Comparison of ENCODE assay signal across 8 mouse cellular contexts in genomic region chr12:105008752-105009178, GRCm38 (mm10). TPM values are rescaled to one million over a fixed set of nuclear protein-coding genes. Genes with fewer than 3 reads are reported as not detected.
A peak's percentile ranks its signal among the peaks of the same experiment; 100 is the strongest.
DNase-seq lines count a peak whose midpoint lies in the region; ATAC-seq and TF ChIP-seq lines count a peak whose summit lies in the region.

No protein-coding gene starts in this region.

- H3K36me3 ChIP-seq in forebrain, embryonic 14.5 days (ENCODE audit: control insufficient read depth, insufficient read depth, low read length), result no peaks in the 10 kb centered on the region
- no peaks in the 10 kb centered on the region for H3K36me3 ChIP-seq in hindbrain, postnatal 0 days (ENCODE audit: insufficient read depth, low read length)
- no peaks in the 10 kb centered on the region for H3K36me3 ChIP-seq in liver, embryonic 14.5 days (replicated peaks; ENCODE audit: control insufficient read depth, insufficient read depth, low read depth)

- no peak for TF ChIP-seq EP300 in liver, embryonic 14.5 days (IDR thresholded peaks at IDR 0.05; ENCODE audit: low read depth)

- peak overlapping the region; percentile 51 for H3K4me3 ChIP-seq in forebrain, embryonic 14.5 days (ENCODE audit: low read depth, low read length)
- H3K4me3 ChIP-seq in hindbrain, postnatal 0 days (ENCODE audit: low read length), result peak overlapping the region; percentile 57
- peak overlapping the region; percentile 61 to 81 for H3K4me3 ChIP-seq in liver, embryonic 14.5 days (ENCODE audit: insufficient read depth in 1 of 2, low read depth in 2 of 2, low read length in 2 of 2)

- H3K27ac ChIP-seq in forebrain, embryonic 14.5 days (ENCODE audit: low read depth, low read length), result no peak overlapping the region
- H3K27ac ChIP-seq in hindbrain, postnatal 0 days, result no peak overlapping the region
- peak overlapping the region; percentile 87 for H3K27ac ChIP-seq in liver, embryonic 14.5 days

- peak; percentile 35; the same call in 1 of the 2 replicates for ATAC-seq in forebrain, embryonic 14.5 days
- ATAC-seq in hindbrain, postnatal 0 days, result peak; percentile 39; the same call in 1 of the 2 replicates
- peak; percentile 16 for ATAC-seq in liver, embryonic 14.5 days (ENCODE audit: insufficient read depth)

- no peak for TF ChIP-seq CTCF in hindbrain, postnatal 0 days (IDR thresholded peaks at IDR 0.05; ENCODE audit: low read depth)
- TF ChIP-seq CTCF in liver, embryonic 14.5 days (IDR thresholded peaks at IDR 0.05; ENCODE audit: low read depth), result no peak

- H3K4me1 ChIP-seq in forebrain, embryonic 14.5 days (ENCODE audit: control insufficient read depth, insufficient read depth, low read length), result peaks cover 10% of the 10 kb centered on the region; the same call in 1 of the 2 replicates
- no peaks in the 10 kb centered on the region for H3K4me1 ChIP-seq in hindbrain, postnatal 0 days (ENCODE audit: insufficient read depth, low read length)
- peaks cover 45 to 63% of the 10 kb centered on the region in 2 experiments for H3K4me1 ChIP-seq in liver, embryonic 14.5 days (replicated peaks; ENCODE audit: control insufficient read depth in 2 of 2, insufficient read depth in 2 of 2, low read length in 1 of 2)

- H3K9me3 ChIP-seq in forebrain, embryonic 14.5 days (replicated peaks; ENCODE audit: control insufficient read depth, low read length), result no peaks in the 10 kb centered on the region
- H3K9me3 ChIP-seq in hindbrain, postnatal 0 days (ENCODE audit: low read length), result no peaks in the 10 kb centered on the region
- no peaks in the 10 kb centered on the region for H3K9me3 ChIP-seq in liver, embryonic 14.5 days (ENCODE audit: control insufficient read depth, low read length)

- H3K9ac ChIP-seq in forebrain, embryonic 14.5 days (ENCODE audit: low read length), result no peak overlapping the region
- H3K9ac ChIP-seq in hindbrain, postnatal 0 days (replicated peaks; ENCODE audit: low read length), result no peak overlapping the region
- H3K9ac ChIP-seq in liver, embryonic 14.5 days (replicated peaks), result peak overlapping the region; percentile 71

- peaks cover 26% of the 10 kb centered on the region for H3K27me3 ChIP-seq in forebrain, embryonic 14.5 days (replicated peaks; ENCODE audit: control insufficient read depth, insufficient read depth, low read length)
- H3K27me3 ChIP-seq in hindbrain, postnatal 0 days (ENCODE audit: insufficient read depth, low read length), result 0 out of 2 replicates have a peak, but pooled peaks cover 4% of the 10 kb centered on the region
- no peaks in the 10 kb centered on the region for H3K27me3 ChIP-seq in liver, embryonic 14.5 days (ENCODE audit: control insufficient read depth, insufficient read depth, low read length)

- DNase-seq in B cell, adult 2 months, result peak; percentile 70 to 74
- peak; percentile 66 for DNase-seq in R1 (ENCODE audit: low read depth, low spot score)
- peak; percentile 49 for DNase-seq in forebrain, embryonic 14.5 days (ENCODE audit: low spot score)
- DNase-seq in hindbrain, postnatal 0 days (ENCODE audit: low spot score), result peak; percentile 42
- peak in 1 of 3 experiments; percentile 62 for DNase-seq in liver, embryonic 14.5 days (ENCODE audit: low read depth in 3 of 3, low spot score in 3 of 3)
- peak; percentile 75 to 76 for DNase-seq in natural killer cell, adult 2 months (ENCODE audit: low spot score in 2 of 2)
- no peak for DNase-seq in cerebellum, adult 9-11 months
- DNase-seq in layer of hippocampus, postnatal 25 days (ENCODE audit: extremely low spot score in 1 of 2, low spot score in 1 of 2), result no peak

- 2% methylated on average over 13 of the region's 13 CpGs for WGBS in forebrain, embryonic 14.5 days
- WGBS in hindbrain, postnatal 0 days, result 2% methylated on average over 13 of the region's 13 CpGs
- WGBS in liver, embryonic 14.5 days (ENCODE audit: insufficient replicate concordance), result 3% methylated on average over 13 of the region's 13 CpGs

- peak overlapping the region; percentile 94 for H3K4me2 ChIP-seq in forebrain, embryonic 14.5 days (ENCODE audit: low read length)
- H3K4me2 ChIP-seq in hindbrain, postnatal 0 days (ENCODE audit: low read depth, low read length), result peak overlapping the region; percentile 97
- H3K4me2 ChIP-seq in liver, embryonic 14.5 days (ENCODE audit: low read depth), result peak overlapping the region; percentile 92

RNA-seq across cellular contexts. Expression of gene Syne3, which starts 0.8 kb away (rescaled TPM):
- 0.08 and 0.22 TPM in 2 replicates for polyA plus RNA-seq in forebrain, embryonic 14.5 days (2014; fragmentation: Nextera tagmentation; extraction: Ambion mirVana)
- 1.4 TPM in 2 replicates for total RNA-seq in hindbrain, postnatal 0 days (2014; rRNA removed)
- 0.66 and 0.98 TPM in 2 replicates for polyA plus RNA-seq in hindbrain, postnatal 0 days (2015; fragmentation: Nextera tagmentation; extraction: Ambion mirVana)
- polyA plus RNA-seq in liver, embryonic 14.5 days (2012; rRNA removed), result 1.7 and 2.2 TPM in 2 replicates
- 1.6 and 1.7 TPM in 2 replicates for polyA plus RNA-seq in liver, embryonic 14.5 days (2014; fragmentation: Nextera tagmentation; extraction: Ambion mirVana)
- total RNA-seq in layer of hippocampus, postnatal 25 days (2021), result 1 to 10 TPM; 1.2 to 1.3 TPM

RNA-seq across cellular contexts. Expression of gene Glrx5, which starts 23.7 kb away (rescaled TPM):
- polyA plus RNA-seq in forebrain, embryonic 14.5 days (2014; fragmentation: Nextera tagmentation; extraction: Ambion mirVana), result 154 and 173 TPM in 2 replicates
- 28.6 and 43.1 TPM in 2 replicates for total RNA-seq in hindbrain, postnatal 0 days (2014; rRNA removed)
- 195 and 199 TPM in 2 replicates for polyA plus RNA-seq in hindbrain, postnatal 0 days (2015; fragmentation: Nextera tagmentation; extraction: Ambion mirVana)
- 93.7 and 238 TPM in 2 replicates for polyA plus RNA-seq in liver, embryonic 14.5 days (2012; rRNA removed)
- 622 and 681 TPM in 2 replicates for polyA plus RNA-seq in liver, embryonic 14.5 days (2014; fragmentation: Nextera tagmentation; extraction: Ambion mirVana)
- 10 to 100 TPM; 54.8 to 57.2 TPM for total RNA-seq in layer of hippocampus, postnatal 25 days (2021)

Comparison
In these comparisons a context has a peak if more than half of its experiments do, and no peak if none do; other contexts are left out.
1. DNase-seq: peak in B cell, adult 2 months (2 of 2), R1 (single experiment), forebrain, embryonic 14.5 days (single experiment), hindbrain, postnatal 0 days (single experiment) and natural killer cell, adult 2 months (2 of 2); none in cerebellum, adult 9-11 months (single experiment) and layer of hippocampus, postnatal 25 days (0 of 2).
2. Peak in every context shown above with its lines, with median percentiles within 50 percentile points of each other: ATAC-seq, H3K4me2 ChIP-seq and H3K4me3 ChIP-seq.